Mouse (Mus musculus): ENCODE data around the gene Osgin1. TPM values are rescaled to one million over a fixed set of nuclear protein-coding genes. Genes with fewer than 3 reads are reported as not detected.

The Osgin1 gene
- polyA plus RNA-seq, 1 experiment from 2014 or later: not detected

DNA sequence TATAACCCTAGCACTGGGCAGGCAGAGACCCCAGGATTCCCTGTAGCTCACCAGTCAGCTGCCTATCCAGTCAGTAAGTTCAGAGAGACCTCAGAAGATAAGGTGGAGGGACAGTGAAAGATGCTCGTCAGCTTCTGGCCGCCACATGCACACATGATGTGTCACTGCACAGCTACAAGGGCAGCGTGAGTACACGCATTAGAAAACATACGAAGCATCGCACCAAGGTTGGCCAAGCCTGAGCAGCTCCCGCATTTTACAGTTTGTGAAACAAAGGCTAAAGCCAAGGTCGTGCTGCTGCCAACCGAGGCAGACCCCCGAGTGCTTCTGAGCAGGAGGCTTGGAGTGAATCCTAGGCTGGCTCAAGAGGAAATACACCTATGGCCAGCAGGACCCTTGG, 20.3 kb upstream of the Osgin1 start:
- no peak overlapping the region for H3K9ac ChIP-seq (replicated peaks; ENCODE audit: low read length)
- no peaks in the 10 kb centered on the region for H3K27me3 ChIP-seq (ENCODE audit: control insufficient read depth, insufficient read depth, low read length)
- no peak overlapping the region for H3K4me2 ChIP-seq (ENCODE audit: low read length)
- DNase-seq (no peak), ATAC-seq (ENCODE audit: low FRiP score, low TSS enrichment) (no peak)
- peaks cover 28% of the 10 kb centered on the region for H3K36me3 ChIP-seq (ENCODE audit: control insufficient read depth, insufficient read depth, low read length)
- no peak overlapping the region for H3K4me3 ChIP-seq (replicated peaks; ENCODE audit: low read depth, low read length)
- 87% methylated on average over 10 of the region's 10 CpGs for WGBS
- H3K27ac ChIP-seq (replicated peaks; ENCODE audit: low read depth, low read length): no peak overlapping the region
- no peaks in the 10 kb centered on the region for H3K4me1 ChIP-seq (ENCODE audit: control insufficient read depth, insufficient read depth, low read length)
- H3K9me3 ChIP-seq (ENCODE audit: control insufficient read depth, low read length): no peaks in the 10 kb centered on the region

DNA sequence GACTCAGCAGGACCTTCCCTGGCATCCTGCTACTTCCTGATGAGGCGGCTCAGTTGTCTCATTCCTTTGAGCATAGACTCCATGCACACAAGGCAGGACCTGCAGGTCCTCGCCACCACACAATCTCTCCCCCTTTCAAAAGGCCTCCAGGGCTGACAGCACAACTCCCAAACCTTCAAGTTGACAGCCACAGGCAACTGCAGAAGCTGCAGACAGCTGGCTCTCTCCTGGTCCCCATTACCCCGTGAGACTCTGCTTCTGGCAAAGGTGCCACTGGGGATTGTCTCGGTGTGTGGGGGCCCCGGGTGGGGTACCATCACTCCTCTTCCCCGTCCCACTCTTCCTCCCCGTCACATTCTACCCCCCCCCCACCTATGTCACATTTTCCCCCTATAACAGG, 13.6 kb upstream of the Osgin1 start:
- H3K4me2 ChIP-seq (ENCODE audit: low read length): no peak overlapping the region
- H3K9ac ChIP-seq (replicated peaks; ENCODE audit: low read length): no peak overlapping the region
- H3K4me1 ChIP-seq (ENCODE audit: control insufficient read depth, insufficient read depth, low read length): no peaks in the 10 kb centered on the region
- H3K27me3 ChIP-seq (ENCODE audit: control insufficient read depth, insufficient read depth, low read length): no peaks in the 10 kb centered on the region
- no peaks in the 10 kb centered on the region for H3K36me3 ChIP-seq (ENCODE audit: control insufficient read depth, insufficient read depth, low read length)
- ATAC-seq (ENCODE audit: low FRiP score, low TSS enrichment) (no peak), DNase-seq (no peak)
- no peaks in the 10 kb centered on the region for H3K9me3 ChIP-seq (ENCODE audit: control insufficient read depth, low read length)
- no peak overlapping the region for H3K27ac ChIP-seq (replicated peaks; ENCODE audit: low read depth, low read length)
- no peak overlapping the region for H3K4me3 ChIP-seq (replicated peaks; ENCODE audit: low read depth, low read length)
- 79% methylated on average over 7 of the region's 7 CpGs for WGBS

DNA sequence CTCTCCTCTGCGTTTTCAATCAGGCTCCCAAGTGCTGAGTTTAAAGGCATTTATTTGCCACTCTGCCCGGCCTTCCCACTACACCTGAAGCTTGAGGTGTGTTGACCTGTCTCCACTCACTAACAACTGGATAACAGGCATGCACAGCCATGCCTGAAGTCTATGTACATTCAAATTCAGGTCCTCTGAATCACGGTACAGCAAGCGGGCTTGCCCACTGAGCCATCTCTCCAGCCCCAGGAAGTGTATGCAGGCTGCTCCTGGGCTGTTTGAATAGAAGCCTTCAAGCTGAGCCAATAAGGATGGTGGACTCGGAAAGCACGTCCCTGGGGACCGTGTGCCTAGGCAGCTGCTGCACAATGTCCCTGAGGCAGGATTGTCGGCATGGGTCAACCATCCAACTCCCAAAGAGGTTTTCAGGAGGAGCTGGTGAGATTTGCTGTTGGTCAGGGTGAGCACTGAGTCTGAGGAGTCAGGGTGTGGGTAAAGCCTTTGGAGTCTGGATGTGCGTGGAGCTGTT, 12.3 kb upstream of the Osgin1 start:
- no peak overlapping the region; the same call in 1 of the 2 replicates for H3K9ac ChIP-seq (replicated peaks; ENCODE audit: low read length)

DNA sequence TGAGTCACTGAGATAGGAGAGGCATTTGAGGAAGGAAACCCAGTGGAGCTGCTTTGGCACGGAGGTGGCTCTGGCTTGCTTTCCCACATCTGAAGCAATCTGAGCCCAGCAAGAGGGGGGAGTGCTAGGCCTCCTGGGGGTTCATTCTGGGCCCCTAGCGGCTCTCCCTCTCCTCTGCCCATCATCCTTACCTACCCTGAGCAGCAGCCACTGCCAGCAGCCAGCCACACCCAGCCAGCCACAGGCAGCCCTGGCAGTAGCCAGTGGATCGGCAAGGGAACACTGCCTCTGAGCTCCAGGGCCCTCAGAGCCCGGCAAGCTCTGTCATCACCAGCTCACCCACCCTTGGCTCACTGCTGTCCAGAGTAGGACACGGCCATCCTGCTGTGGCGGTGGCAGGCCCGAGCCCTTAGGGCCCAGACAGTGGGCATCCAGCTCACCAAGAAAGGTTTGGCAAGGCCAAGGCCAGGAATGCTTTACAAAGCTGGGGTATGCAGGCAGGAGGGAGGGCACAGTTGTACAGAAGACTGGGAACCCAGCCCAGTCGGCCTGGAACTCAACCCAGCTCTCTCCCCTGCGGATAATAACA, 11.7 kb upstream of the Osgin1 start:
- ATAC-seq (ENCODE audit: low FRiP score, low TSS enrichment): no peak
- no peaks in the 10 kb centered on the region for H3K9me3 ChIP-seq (ENCODE audit: control insufficient read depth, low read length)
- DNase-seq: no peak
- no peak overlapping the region for H3K27ac ChIP-seq (replicated peaks; ENCODE audit: low read depth, low read length)
- no peak overlapping the region for H3K4me2 ChIP-seq (ENCODE audit: low read length)
- no peaks in the 10 kb centered on the region for H3K27me3 ChIP-seq (ENCODE audit: control insufficient read depth, insufficient read depth, low read length)
- H3K4me1 ChIP-seq (ENCODE audit: control insufficient read depth, insufficient read depth, low read length): no peaks in the 10 kb centered on the region
- WGBS: 58% methylated on average over 9 of the region's 9 CpGs
- no peaks in the 10 kb centered on the region for H3K36me3 ChIP-seq (ENCODE audit: control insufficient read depth, insufficient read depth, low read length)
- no peak overlapping the region for H3K9ac ChIP-seq (replicated peaks; ENCODE audit: low read length)
- no peak overlapping the region for H3K4me3 ChIP-seq (replicated peaks; ENCODE audit: low read depth, low read length)

More for the DNA sequence above, 12.3 kb upstream of the Osgin1 start:
- WGBS: 51% methylated on average over 9 of the region's 9 CpGs
- Histone ChIP-seq H3K4me2 (ENCODE audit: low read length) (no peak overlapping the region), H3K27me3 (ENCODE audit: control insufficient read depth, insufficient read depth, low read length) (no peaks in the 10 kb centered on the region), H3K9me3 (ENCODE audit: control insufficient read depth, low read length) (no peaks in the 10 kb centered on the region), H3K4me3 (replicated peaks; ENCODE audit: low read depth, low read length) (no peak overlapping the region), H3K27ac (replicated peaks; ENCODE audit: low read depth, low read length) (no peak overlapping the region), H3K36me3 (ENCODE audit: control insufficient read depth, insufficient read depth, low read length) (no peaks in the 10 kb centered on the region), H3K4me1 (ENCODE audit: control insufficient read depth, insufficient read depth, low read length) (no peaks in the 10 kb centered on the region)
- DNase-seq (no peak), ATAC-seq (ENCODE audit: low FRiP score, low TSS enrichment) (no peak)

DNA sequence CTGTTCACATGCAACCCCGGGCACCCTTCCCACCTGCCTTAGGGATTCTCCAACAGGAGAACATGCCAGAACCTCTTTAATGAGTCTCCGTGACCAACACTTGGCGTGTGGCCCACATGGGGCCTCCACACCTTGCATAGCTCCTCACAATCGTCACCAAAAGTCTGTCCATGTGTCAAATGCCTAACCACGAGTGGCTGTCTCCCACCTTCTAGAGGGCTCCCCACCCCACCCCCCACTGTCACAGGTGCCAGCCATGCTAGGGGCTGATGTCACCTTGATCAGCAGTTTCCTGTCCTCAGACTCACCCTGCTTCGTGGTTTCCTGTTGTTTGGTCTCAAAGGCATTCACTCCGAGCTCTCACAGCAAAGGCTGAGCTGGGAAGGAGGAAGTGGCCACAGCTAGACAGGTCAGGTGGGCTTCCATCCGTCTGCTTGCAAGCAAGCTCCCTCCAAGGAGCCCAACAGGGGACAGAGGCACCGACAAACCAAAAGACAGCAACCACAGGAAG, 10.2 kb upstream of the Osgin1 start:
- no peaks in the 10 kb centered on the region for H3K9me3 ChIP-seq (ENCODE audit: control insufficient read depth, low read length)
- WGBS: 80% methylated on average over 9 of the region's 9 CpGs
- H3K4me2 ChIP-seq (ENCODE audit: low read length): no peak overlapping the region
- no peaks in the 10 kb centered on the region for H3K36me3 ChIP-seq (ENCODE audit: control insufficient read depth, insufficient read depth, low read length)
- no peak for DNase-seq
- no peak for ATAC-seq (ENCODE audit: low FRiP score, low TSS enrichment)
- H3K27me3 ChIP-seq (ENCODE audit: control insufficient read depth, insufficient read depth, low read length): no peaks in the 10 kb centered on the region
- no peak overlapping the region for H3K27ac ChIP-seq (replicated peaks; ENCODE audit: low read depth, low read length)
- H3K4me1 ChIP-seq (ENCODE audit: control insufficient read depth, insufficient read depth, low read length): no peaks in the 10 kb centered on the region
- H3K9ac ChIP-seq (replicated peaks; ENCODE audit: low read length): no peak overlapping the region
- H3K4me3 ChIP-seq (replicated peaks; ENCODE audit: low read depth, low read length): no peak overlapping the region

DNA sequence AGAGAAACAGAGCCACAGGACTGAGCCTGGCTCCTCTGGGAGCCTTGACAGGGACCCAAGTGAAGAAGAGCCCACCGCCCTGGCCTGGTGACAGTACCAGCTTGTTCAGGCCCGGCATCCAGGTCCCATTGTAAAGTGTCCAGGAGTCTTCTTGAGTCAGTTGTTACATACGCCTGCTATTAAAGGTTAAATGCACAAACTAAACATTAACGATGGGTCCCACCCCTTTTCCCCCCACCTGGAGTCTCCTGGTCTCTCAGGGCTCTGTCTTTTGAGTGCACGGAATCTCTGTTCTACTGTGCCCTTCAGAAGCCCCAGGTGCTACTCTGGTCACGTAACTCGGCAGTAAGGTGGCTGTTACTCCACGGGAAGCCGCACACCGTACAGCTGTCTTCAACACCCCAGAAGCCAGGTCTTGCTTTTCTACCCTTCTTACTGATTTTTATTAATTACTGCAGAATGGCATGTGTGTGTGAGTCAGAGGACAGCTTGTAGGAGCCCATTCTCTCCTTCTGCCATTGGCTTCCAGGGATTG, 9.7 kb upstream of the Osgin1 start:
- no peak overlapping the region for H3K4me3 ChIP-seq (replicated peaks; ENCODE audit: low read depth, low read length)
- WGBS: 91% methylated on average over 10 of the region's 10 CpGs
- H3K9me3 ChIP-seq (ENCODE audit: control insufficient read depth, low read length): no peaks in the 10 kb centered on the region
- DNase-seq (no peak), ATAC-seq (ENCODE audit: low FRiP score, low TSS enrichment) (no peak)
- H3K27me3 ChIP-seq (ENCODE audit: control insufficient read depth, insufficient read depth, low read length): no peaks in the 10 kb centered on the region
- H3K9ac ChIP-seq (replicated peaks; ENCODE audit: low read length): no peak overlapping the region
- no peaks in the 10 kb centered on the region for H3K4me1 ChIP-seq (ENCODE audit: control insufficient read depth, insufficient read depth, low read length)
- no peaks in the 10 kb centered on the region for H3K36me3 ChIP-seq (ENCODE audit: control insufficient read depth, insufficient read depth, low read length)
- H3K4me2 ChIP-seq (ENCODE audit: low read length): no peak overlapping the region
- no peak overlapping the region for H3K27ac ChIP-seq (replicated peaks; ENCODE audit: low read depth, low read length)

DNA sequence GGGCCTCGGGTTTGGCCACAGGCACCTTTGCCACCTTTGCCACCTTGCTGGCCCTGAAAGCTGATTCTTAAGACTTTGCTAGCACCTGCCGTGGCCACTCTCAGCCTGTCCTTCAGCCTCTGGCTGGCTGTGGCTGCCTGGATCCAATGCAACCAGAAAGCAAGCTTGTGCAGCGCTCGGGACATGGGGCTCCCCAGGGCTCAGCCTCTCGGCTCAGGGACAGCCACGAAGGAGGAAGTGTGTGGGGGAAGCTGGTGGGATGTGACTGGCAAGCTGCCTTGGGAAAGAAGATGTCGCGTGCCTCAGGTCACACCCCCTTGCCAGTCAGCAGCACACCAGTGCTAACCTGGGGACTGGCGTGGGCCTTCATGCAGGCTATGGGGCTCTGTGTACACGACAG, 9.2 kb upstream of the Osgin1 start:
- H3K4me3 ChIP-seq (replicated peaks; ENCODE audit: low read depth, low read length): no peak overlapping the region
- no peak for DNase-seq
- no peak overlapping the region for H3K27ac ChIP-seq (replicated peaks; ENCODE audit: low read depth, low read length)
- H3K27me3 ChIP-seq (ENCODE audit: control insufficient read depth, insufficient read depth, low read length): no peaks in the 10 kb centered on the region
- H3K4me2 ChIP-seq (ENCODE audit: low read length): no peak overlapping the region
- H3K36me3 ChIP-seq (ENCODE audit: control insufficient read depth, insufficient read depth, low read length): no peaks in the 10 kb centered on the region
- no peak for ATAC-seq (ENCODE audit: low FRiP score, low TSS enrichment)
- H3K9ac ChIP-seq (replicated peaks; ENCODE audit: low read length): no peak overlapping the region
- no peaks in the 10 kb centered on the region for H3K4me1 ChIP-seq (ENCODE audit: control insufficient read depth, insufficient read depth, low read length)
- H3K9me3 ChIP-seq (ENCODE audit: control insufficient read depth, low read length): no peaks in the 10 kb centered on the region
- 85% methylated on average over 10 of the region's 10 CpGs for WGBS

DNA sequence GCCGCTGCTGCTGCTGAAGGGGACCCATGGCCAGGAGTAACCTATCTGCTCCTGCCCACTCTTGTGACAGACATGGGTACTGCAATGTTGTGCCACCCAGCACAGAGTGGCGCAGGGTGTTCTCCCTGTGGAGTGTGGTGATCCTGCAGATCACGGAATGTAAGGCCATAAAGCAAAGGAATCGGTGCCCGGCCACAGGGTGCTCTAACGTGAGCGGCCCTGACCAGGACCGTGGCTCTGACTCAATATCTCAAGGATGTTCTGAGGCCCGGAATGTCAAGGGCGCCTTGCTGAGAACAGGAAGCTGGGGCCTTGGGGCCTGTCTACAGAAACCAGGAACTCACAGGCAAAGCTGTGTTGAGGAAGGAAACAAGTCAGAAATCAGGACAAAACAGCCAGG, 8.4 kb upstream of the Osgin1 start:
- Histone ChIP-seq H3K4me2 (ENCODE audit: low read length) (no peak overlapping the region), H3K27me3 (ENCODE audit: control insufficient read depth, insufficient read depth, low read length) (no peaks in the 10 kb centered on the region), H3K9me3 (ENCODE audit: control insufficient read depth, low read length) (no peaks in the 10 kb centered on the region), H3K27ac (replicated peaks; ENCODE audit: low read depth, low read length) (0 out of 2 replicates have a peak overlapping the region, but pooled peaks have one; percentile 37), H3K4me1 (ENCODE audit: control insufficient read depth, insufficient read depth, low read length) (no peaks in the 10 kb centered on the region), H3K36me3 (ENCODE audit: control insufficient read depth, insufficient read depth, low read length) (no peaks in the 10 kb centered on the region), H3K9ac (replicated peaks; ENCODE audit: low read length) (no peak overlapping the region), H3K4me3 (replicated peaks; ENCODE audit: low read depth, low read length) (no peak overlapping the region)
- ATAC-seq (ENCODE audit: low FRiP score, low TSS enrichment) (no peak), DNase-seq (no peak)
- WGBS: 90% methylated on average over 10 of the region's 10 CpGs

Data from midbrain, embryonic 14.5 days (tissue).